Mouse (Mus musculus) liver, adult 2 months (tissue): ENCODE data around the gene Larp4b.

Experiments used
- CTCF ChIP-seq: fragments of 200-500 bp; IDR thresholded peaks from 2 replicates; pipeline ENCODE4 v1.5.1; 2011; ENCODE audit warnings: low read depth, low read length, control low read depth
- POLR2A ChIP-seq: fragments of 200-500 bp; IDR thresholded peaks from 2 replicates; pipeline ENCODE4 v1.6.1; 2011; ENCODE audit warnings: low read length, control low read depth; ENCODE audit not compliant: insufficient read depth; ENCODE audit errors: extremely low read depth

DNA sequence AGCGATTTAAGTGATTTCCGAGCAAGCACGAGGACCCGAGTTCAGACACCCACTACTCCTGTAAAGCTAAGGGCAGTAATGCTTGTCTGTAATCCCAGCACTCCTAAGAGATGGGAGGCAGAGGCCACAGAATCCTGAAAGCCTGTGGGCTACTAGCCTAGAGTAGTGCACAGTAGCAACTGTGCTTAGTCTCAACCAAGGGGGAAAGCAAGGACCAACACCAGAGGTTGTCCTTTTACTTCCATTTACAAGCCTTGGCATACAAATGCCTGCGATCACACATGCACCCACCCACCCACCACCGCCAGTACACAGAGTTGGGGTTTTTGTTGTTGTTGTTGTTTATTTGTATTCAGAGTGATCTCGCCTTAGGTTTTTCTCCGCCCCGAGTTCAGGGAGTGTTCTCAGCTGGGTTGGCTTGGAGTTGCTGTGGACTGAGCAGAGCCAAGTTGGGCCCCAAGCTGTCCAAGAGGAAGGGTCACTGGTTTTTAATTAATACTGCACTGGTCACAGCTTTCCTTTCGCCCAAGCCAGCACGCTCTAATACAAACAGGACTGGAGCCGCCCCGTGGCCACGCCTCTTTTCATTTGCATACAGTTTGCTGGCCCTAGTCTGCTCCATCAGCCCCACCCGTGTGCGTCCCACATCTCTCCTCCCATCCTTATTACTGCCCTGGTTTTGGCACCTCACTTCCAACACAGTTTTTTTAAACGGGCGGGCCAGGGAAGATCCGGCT is 105.2 kb downstream of the Larp4b start:
- no peak for TF ChIP-seq POLR2A
- no peak for TF ChIP-seq CTCF
